Mouse (Mus musculus): ENCODE results near the gene Atp13a2. TPM values are rescaled to one million over a fixed set of nuclear protein-coding genes. Genes with fewer than 3 reads are reported as not detected.

Gene Atp13a2
- total RNA-seq, 1 experiment from 2014 or later: 34.5 TPM

- no peak for ATAC-seq (replicated peaks in 1 of 2; ENCODE audit: insufficient read depth in 1 of 2, low FRiP score in 2 of 2, low TSS enrichment in 1 of 2, low read depth in 1 of 2, poor library complexity in 2 of 2, severe bottlenecking in 2 of 2)
Measured at GRCm38 (mm10) chr4:140984544-140984943, 2.1 kb upstream of the Atp13a2 start.

- no peak; a peak in 1 of 4 replicates for ATAC-seq (replicated peaks in 1 of 2; ENCODE audit: insufficient read depth in 1 of 2, low FRiP score in 2 of 2, low TSS enrichment in 1 of 2, low read depth in 1 of 2, poor library complexity in 2 of 2, severe bottlenecking in 2 of 2)
Measured at GRCm38 (mm10) chr4:140986024-140986710, 506 bp upstream of the Atp13a2 start.

- ATAC-seq (replicated peaks in 1 of 2; ENCODE audit: insufficient read depth in 1 of 2, low FRiP score in 2 of 2, low TSS enrichment in 1 of 2, low read depth in 1 of 2, poor library complexity in 2 of 2, severe bottlenecking in 2 of 2): peak; percentile 24 to 40
Measured at GRCm38 (mm10) chr4:140987476-140987875, 803 bp downstream of the Atp13a2 start.

- peak; percentile 31 to 43; a peak in 3 of 4 replicates for ATAC-seq (replicated peaks in 1 of 2; ENCODE audit: insufficient read depth in 1 of 2, low FRiP score in 2 of 2, low TSS enrichment in 1 of 2, low read depth in 1 of 2, poor library complexity in 2 of 2, severe bottlenecking in 2 of 2)
Measured at GRCm38 (mm10) chr4:140988706-140989290, 2.1 kb downstream of the Atp13a2 start.

GRCm38 (mm10) chr4:140989447-140989846 is 2.8 kb downstream of the Atp13a2 start:
- no peak for ATAC-seq (replicated peaks in 1 of 2; ENCODE audit: insufficient read depth in 1 of 2, low FRiP score in 2 of 2, low TSS enrichment in 1 of 2, low read depth in 1 of 2, poor library complexity in 2 of 2, severe bottlenecking in 2 of 2)

GRCm38 (mm10) chr4:140992215-140992614 is 5.5 kb downstream of the Atp13a2 start:
- no peak for ATAC-seq (replicated peaks in 1 of 2; ENCODE audit: insufficient read depth in 1 of 2, low FRiP score in 2 of 2, low TSS enrichment in 1 of 2, low read depth in 1 of 2, poor library complexity in 2 of 2, severe bottlenecking in 2 of 2)

- no peak for ATAC-seq (replicated peaks in 1 of 2; ENCODE audit: insufficient read depth in 1 of 2, low FRiP score in 2 of 2, low TSS enrichment in 1 of 2, low read depth in 1 of 2, poor library complexity in 2 of 2, severe bottlenecking in 2 of 2)
Measured at GRCm38 (mm10) chr4:140993846-140994245, 7.2 kb downstream of the Atp13a2 start.

- no peak for ATAC-seq (replicated peaks in 1 of 2; ENCODE audit: insufficient read depth in 1 of 2, low FRiP score in 2 of 2, low TSS enrichment in 1 of 2, low read depth in 1 of 2, poor library complexity in 2 of 2, severe bottlenecking in 2 of 2)
Measured at GRCm38 (mm10) chr4:140995811-140996210, 9.1 kb downstream of the Atp13a2 start.

- no peak for ATAC-seq (replicated peaks in 1 of 2; ENCODE audit: insufficient read depth in 1 of 2, low FRiP score in 2 of 2, low TSS enrichment in 1 of 2, low read depth in 1 of 2, poor library complexity in 2 of 2, severe bottlenecking in 2 of 2)
Measured at GRCm38 (mm10) chr4:140996812-140997211, 10.1 kb downstream of the Atp13a2 start.

GRCm38 (mm10) chr4:141005983-141006382 is 19.3 kb downstream of the Atp13a2 start:
- no peak for ATAC-seq (replicated peaks in 1 of 2; ENCODE audit: insufficient read depth in 1 of 2, low FRiP score in 2 of 2, low TSS enrichment in 1 of 2, low read depth in 1 of 2, poor library complexity in 2 of 2, severe bottlenecking in 2 of 2)

GRCm38 (mm10) chr4:141008028-141008427 is 21.4 kb downstream of the Atp13a2 start:
- peak; percentile 10 to 40; a peak in 3 of 4 replicates for ATAC-seq (replicated peaks in 1 of 2; ENCODE audit: insufficient read depth in 1 of 2, low FRiP score in 2 of 2, low TSS enrichment in 1 of 2, low read depth in 1 of 2, poor library complexity in 2 of 2, severe bottlenecking in 2 of 2)

GRCm38 (mm10) chr4:141010118-141010517 is 23.4 kb downstream of the Atp13a2 start, which contains the start of gene Mfap2:
Mfap2 (plus strand) TSS chr4:141010418.
- ATAC-seq (replicated peaks in 1 of 2; ENCODE audit: insufficient read depth in 1 of 2, low FRiP score in 2 of 2, low TSS enrichment in 1 of 2, low read depth in 1 of 2, poor library complexity in 2 of 2, severe bottlenecking in 2 of 2): no peak

GRCm38 (mm10) chr4:141010526-141010925 is 23.9 kb downstream of the Atp13a2 start:
- ATAC-seq (replicated peaks in 1 of 2; ENCODE audit: insufficient read depth in 1 of 2, low FRiP score in 2 of 2, low TSS enrichment in 1 of 2, low read depth in 1 of 2, poor library complexity in 2 of 2, severe bottlenecking in 2 of 2): no peak

- ATAC-seq (replicated peaks in 1 of 2; ENCODE audit: insufficient read depth in 1 of 2, low FRiP score in 2 of 2, low TSS enrichment in 1 of 2, low read depth in 1 of 2, poor library complexity in 2 of 2, severe bottlenecking in 2 of 2): no peak
Measured at GRCm38 (mm10) chr4:141010941-141011429, 24.3 kb downstream of the Atp13a2 start.

GRCm38 (mm10) chr4:141011556-141012328 is 25.1 kb downstream of the Atp13a2 start:
- ATAC-seq (replicated peaks in 1 of 2; ENCODE audit: insufficient read depth in 1 of 2, low FRiP score in 2 of 2, low TSS enrichment in 1 of 2, low read depth in 1 of 2, poor library complexity in 2 of 2, severe bottlenecking in 2 of 2): no peak

GRCm38 (mm10) chr4:141012558-141012957 is 25.9 kb downstream of the Atp13a2 start:
- no peak for ATAC-seq (replicated peaks in 1 of 2; ENCODE audit: insufficient read depth in 1 of 2, low FRiP score in 2 of 2, low TSS enrichment in 1 of 2, low read depth in 1 of 2, poor library complexity in 2 of 2, severe bottlenecking in 2 of 2)

- ATAC-seq (replicated peaks in 1 of 2; ENCODE audit: insufficient read depth in 1 of 2, low FRiP score in 2 of 2, low TSS enrichment in 1 of 2, low read depth in 1 of 2, poor library complexity in 2 of 2, severe bottlenecking in 2 of 2): no peak
Measured at GRCm38 (mm10) chr4:141014114-141014513, 27.4 kb downstream of the Atp13a2 start.

GRCm38 (mm10) chr4:141014856-141015255 is 28.2 kb downstream of the Atp13a2 start:
- no peak for ATAC-seq (replicated peaks in 1 of 2; ENCODE audit: insufficient read depth in 1 of 2, low FRiP score in 2 of 2, low TSS enrichment in 1 of 2, low read depth in 1 of 2, poor library complexity in 2 of 2, severe bottlenecking in 2 of 2)
